Mouse (Mus musculus): ENCODE measurements around the gene Tsnax. TPM values are rescaled to one million over a fixed set of nuclear protein-coding genes. Genes with fewer than 3 reads are reported as not detected.
A peak's percentile ranks its signal among the peaks of the same experiment; 100 is the strongest.

Gene Tsnax
- total RNA-seq, 2 experiments from 2014 or later, result 82.3 to 85.1 TPM

DNA sequence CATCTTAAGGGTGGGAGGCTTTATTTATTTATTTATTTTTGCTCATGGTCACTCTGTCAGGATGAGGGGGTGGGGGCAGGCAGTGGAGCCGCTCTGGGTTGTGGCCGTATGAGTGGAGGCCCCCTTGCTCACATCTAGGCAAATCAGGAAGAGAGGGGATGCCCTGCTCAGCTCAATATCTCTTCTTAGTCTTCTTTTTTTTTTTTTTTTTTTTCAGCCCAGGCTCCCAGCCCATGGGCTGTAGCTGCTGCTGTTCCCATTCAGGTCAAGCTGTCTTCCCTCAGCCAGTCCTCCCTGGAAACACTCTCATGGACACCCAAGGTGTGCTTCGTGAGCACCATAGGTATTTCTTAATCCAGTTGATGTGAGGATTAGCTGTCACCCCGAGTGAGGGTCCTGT, 62.6 kb downstream of the Tsnax start:
- intact Hi-C loops (cut with DNase I), result no loop called here
- no peak for DNase-seq

DNA sequence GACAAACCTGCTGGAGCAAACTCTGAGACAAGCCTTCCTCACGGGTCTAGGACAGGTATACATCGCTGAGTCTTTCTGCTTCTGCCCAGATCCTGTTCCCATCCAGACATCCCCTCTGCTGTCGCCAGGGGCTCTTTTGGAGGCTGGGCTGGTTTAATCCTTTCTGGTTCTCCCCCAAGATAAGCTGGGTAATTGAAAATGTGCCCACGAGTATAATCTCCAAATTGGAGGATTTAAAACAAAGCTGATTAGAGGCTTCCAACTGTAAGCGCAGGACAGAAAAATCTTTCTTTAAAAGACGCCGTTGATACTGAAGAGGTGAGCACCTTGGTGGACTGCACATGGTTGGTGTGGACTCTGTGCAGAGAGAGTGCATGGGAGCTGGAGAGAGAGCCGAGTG, 64.5 kb downstream of the Tsnax start:
- DNase-seq, result no peak
- intact Hi-C loops (cut with DNase I), result no loop called here

DNA sequence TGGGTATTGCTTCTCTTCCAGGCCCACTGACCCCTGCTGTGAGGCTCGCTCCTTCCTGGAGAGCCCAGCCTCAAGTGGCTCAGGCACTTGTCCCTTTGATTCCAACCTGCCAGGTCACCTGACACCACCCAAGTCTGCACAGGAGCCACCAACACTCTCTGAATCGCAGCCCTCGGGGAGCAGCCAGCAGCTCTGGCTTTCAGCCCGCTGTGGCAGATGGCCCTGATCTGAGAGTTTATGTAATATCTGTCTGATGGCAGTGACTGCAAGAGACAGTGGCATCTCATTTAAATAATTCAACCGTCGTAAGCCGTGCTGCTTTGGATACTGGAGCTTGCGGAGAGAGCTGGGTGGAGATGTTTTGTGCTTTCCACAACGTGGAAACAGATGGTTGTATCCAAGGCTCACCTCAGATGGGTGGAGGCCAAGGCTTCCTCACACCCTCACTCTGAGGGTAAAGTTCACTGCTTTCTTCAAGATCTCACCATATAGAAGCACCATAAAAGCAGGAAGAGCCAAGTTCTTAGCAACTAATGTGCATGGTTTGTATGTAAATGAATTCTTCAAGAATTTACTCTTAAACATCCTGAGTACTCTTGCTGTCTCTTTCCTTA, 66.1 kb downstream of the Tsnax start:
- DNase-seq, result peak; percentile 56 to 61
- intact Hi-C loops (cut with DNase I), result no loop called here

- no peak for DNase-seq
- intact Hi-C loops (cut with DNase I), result no loop called here
These were observed 67.9 kb downstream of the Tsnax start for GRCm38 (mm10) chr8:125080388-125081344.

- intact Hi-C loops (cut with DNase I), result no loop called here
- DNase-seq, result peak; percentile 74 to 79
These were observed 70.9 kb downstream of the Tsnax start for GRCm38 (mm10) chr8:125083746-125084145.

Small RNA genes within 50 kb of the gene (microRNA-seq; reads per million reads assigned to microRNA genes)
- gene Gm22197, result 0 reads per million in 2 experiments

Other genes starting within 250 kb of the Tsnax start
- 1 to 10 TPM in 1 of 2 experiments, under 1 TPM in 1; 0.22 to 1.2 TPM for gene Trim67, start 219.9 kb upstream of the Tsnax start, total RNA-seq (2021)
- 100 to 1,000 TPM; 128 to 129 TPM for gene Gnpat, start 150.0 kb upstream of the Tsnax start, total RNA-seq (2021)
- gene 2810004N23Rik, start 149.9 kb upstream of the Tsnax start, total RNA-seq (2021), result 10 to 100 TPM; 40.6 to 43.8 TPM
- gene Exoc8, start 115.3 kb upstream of the Tsnax start, total RNA-seq (2021), result 10 to 100 TPM; 19.5 to 20.5 TPM
- gene Sprtn, start 115.1 kb upstream of the Tsnax start, total RNA-seq (2021), result 10 to 100 TPM; 16.0 to 18.9 TPM
- 100 to 1,000 TPM; 136 to 143 TPM for gene Egln1, start 63.7 kb upstream of the Tsnax start, total RNA-seq (2021)
- 1 to 10 TPM; 4.1 to 4.3 TPM for gene Disc1, start 41.2 kb downstream of the Tsnax start, total RNA-seq (2021)

Data from heart, postnatal 10 days (tissue).